In genomic region chr1:190659722-190660502, GRCm38 (mm10) we compare ENCODE assay signal across 14 mouse cellular contexts.
DNase-seq lines count a peak whose midpoint lies in the region; ATAC-seq and TF ChIP-seq lines count a peak whose summit lies in the region.
"Had no signal": no experiment of that assay in that cellular context is flagged by ENCODE, and none has a peak within 500 bp of the region (broad histone marks: within the 10 kb centered on the region; RNA-seq: fewer than 3 reads in every experiment).

No protein-coding gene starts in this region.

- ATAC-seq in forebrain, postnatal 0 days, result peak; percentile 85

- no peaks in the 10 kb centered on the region for H3K9me3 ChIP-seq in forebrain, postnatal 0 days (ENCODE audit: low read length)
- H3K9me3 ChIP-seq: limb, embryonic 13.5 days; lung, embryonic 15.5 days; midbrain, embryonic 12.5 days; neural tube, embryonic 12.5 days had no signal

- peak; percentile 43 to 71 for DNase-seq in cerebellum, postnatal 10 days
- no peak for DNase-seq in cerebellum, adult 9-10 months
- DNase-seq in heart, postnatal 10 days, result peak; percentile 17 to 27
- DNase-seq in heart, postnatal 36 days, result no peak
- peak; percentile 68 for DNase-seq in forebrain, postnatal 0 days
- peak; percentile 60 to 92 for DNase-seq in left cerebral cortex, postnatal 25 days (ENCODE audit: low spot score in 2 of 2)
- DNase-seq in kidney, postnatal 4 days, result no peak
- no peak for DNase-seq in adipocyte (ENCODE audit: low spot score)
- DNase-seq: kidney, adult 18-20 months; thymus, adult 2 months had no signal

- no peak overlapping the region for H3K4me3 ChIP-seq in forebrain, postnatal 0 days (ENCODE audit: low read depth, low read length)
- H3K4me3 ChIP-seq: limb, embryonic 13.5 days; lung, embryonic 15.5 days; midbrain, embryonic 12.5 days; neural tube, embryonic 12.5 days had no signal

- H3K4me2 ChIP-seq in forebrain, postnatal 0 days (ENCODE audit: low read depth), result no peak overlapping the region
- H3K4me2 ChIP-seq: limb, embryonic 13.5 days; lung, embryonic 15.5 days; midbrain, embryonic 12.5 days; neural tube, embryonic 12.5 days had no signal

- peaks cover 3% of the 10 kb centered on the region; the same call in 1 of the 2 replicates for H3K27me3 ChIP-seq in forebrain, postnatal 0 days (ENCODE audit: insufficient read depth, low read length)
- H3K27me3 ChIP-seq: limb, embryonic 13.5 days; lung, embryonic 15.5 days; neural tube, embryonic 12.5 days had no signal

- intact Hi-C loops in heart, postnatal 10 days (cut with DNase I), result no loop called here
- intact Hi-C loops in heart, postnatal 36 days (cut with DNase I), result no loop called here
- intact Hi-C loops in left cerebral cortex, postnatal 25 days (cut with DNase I), result no loop called here

- 51% methylated on average over 17 of the region's 17 CpGs for WGBS in forebrain, postnatal 0 days

- peaks cover 8% of the 10 kb centered on the region for H3K4me1 ChIP-seq in forebrain, postnatal 0 days (ENCODE audit: insufficient read depth)
- H3K4me1 ChIP-seq: lung, embryonic 15.5 days had no signal

- no peaks in the 10 kb centered on the region for H3K36me3 ChIP-seq in forebrain, postnatal 0 days (ENCODE audit: insufficient read depth)
- H3K36me3 ChIP-seq: limb, embryonic 13.5 days; lung, embryonic 15.5 days; midbrain, embryonic 12.5 days; neural tube, embryonic 12.5 days had no signal

- no peak overlapping the region for H3K9ac ChIP-seq in forebrain, postnatal 0 days
- H3K9ac ChIP-seq: limb, embryonic 13.5 days; lung, embryonic 15.5 days; midbrain, embryonic 12.5 days; neural tube, embryonic 12.5 days had no signal

- no peak for TF ChIP-seq CTCF in forebrain, postnatal 0 days (IDR thresholded peaks at IDR 0.05; ENCODE audit: low read depth)

- 0 out of 2 replicates have a peak overlapping the region, but pooled peaks have one; percentile 46 for H3K27ac ChIP-seq in forebrain, postnatal 0 days (ENCODE audit: low read depth, low read length)
- H3K27ac ChIP-seq: limb, embryonic 13.5 days; lung, embryonic 15.5 days; midbrain, embryonic 12.5 days; neural tube, embryonic 12.5 days had no signal

Comparison
In these comparisons a context has a peak if more than half of its experiments do, and no peak if none do; other contexts are left out.
1. DNase-seq: peak in cerebellum, postnatal 10 days (2 of 2), heart, postnatal 10 days (2 of 2), forebrain, postnatal 0 days (single experiment) and left cerebral cortex, postnatal 25 days (2 of 2); none in cerebellum, adult 9-10 months (single experiment), heart, postnatal 36 days (0 of 2), kidney, postnatal 4 days (0 of 2) and adipocyte (single experiment).